In the genomic region with DNA sequence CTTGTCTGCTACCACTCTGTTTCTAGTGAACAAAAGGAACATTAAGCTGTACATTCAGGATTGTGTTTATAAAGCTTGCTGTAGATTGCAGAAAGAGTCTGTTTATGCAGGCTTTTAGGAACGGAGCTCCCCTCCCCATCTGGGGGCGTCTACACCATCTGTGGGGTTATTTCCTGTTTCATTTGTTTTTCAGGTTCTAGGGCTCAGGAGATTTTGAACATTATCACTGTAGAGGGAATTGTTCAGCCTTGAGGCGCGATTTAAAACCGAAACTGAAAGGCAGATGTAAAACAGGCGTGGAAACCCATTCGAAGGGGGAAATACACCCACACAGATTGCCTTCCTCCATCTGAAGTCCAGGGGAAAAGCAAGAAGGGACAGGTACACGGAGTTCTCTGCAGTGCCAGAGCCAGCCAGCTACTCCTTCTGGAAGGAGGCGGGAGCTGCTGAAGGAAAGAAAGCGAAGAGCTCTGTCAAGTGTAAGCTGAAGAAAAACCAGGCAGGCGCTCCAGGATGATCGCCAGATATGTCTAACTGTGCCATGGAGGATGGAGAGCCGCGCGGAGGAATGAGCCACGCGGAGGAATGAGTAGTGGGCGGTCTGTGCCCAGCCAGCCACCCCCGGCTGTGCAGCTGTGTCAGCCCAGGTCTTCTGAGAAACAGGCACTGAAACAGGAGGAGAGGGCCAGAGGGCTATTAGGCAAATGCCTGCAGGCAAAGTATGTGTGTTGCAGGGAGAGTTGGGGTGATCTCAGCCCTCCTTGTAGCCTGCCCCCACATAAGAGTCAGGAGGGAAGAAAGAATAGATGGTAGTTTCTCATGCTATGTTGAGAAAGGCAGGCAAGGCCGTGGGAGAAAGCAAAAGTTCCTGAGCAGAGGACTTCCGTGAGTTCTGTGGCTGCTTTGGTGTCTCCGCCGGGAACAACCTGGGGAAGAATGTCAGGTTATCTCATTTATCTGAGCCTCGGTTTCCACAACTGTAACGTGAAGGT, we compare ENCODE assay signal across 9 mouse cellular contexts. TPM values are rescaled to one million over a fixed set of nuclear protein-coding genes. Genes with fewer than 3 reads are reported as not detected.
DNase-seq lines count a peak whose midpoint lies in the region; ATAC-seq lines count a peak whose summit lies in the region.
"Had no signal": no experiment of that assay in that cellular context is flagged by ENCODE, and none has a peak within 500 bp of the region (broad histone marks: within the 10 kb centered on the region; RNA-seq: fewer than 3 reads in every experiment).

No protein-coding gene starts in this region.

- intact Hi-C loops in left cerebral cortex, postnatal 14 days (cut with DNase I) = loop anchor here (5.0 kb wide), 2 partner anchors 38 to 47 kb away; partner anchors contain the start of gene Herc1

- no peak overlapping the region for H3K27ac ChIP-seq in limb, embryonic 11.5 days (replicated peaks; ENCODE audit: low read depth, low read length)
- H3K27ac ChIP-seq in limb, embryonic 10.5 days = no peak overlapping the region
- no peak overlapping the region for H3K27ac ChIP-seq in intestine, embryonic 16.5 days (ENCODE audit: low read length)
- peak overlapping the region; percentile 14; the same call in 1 of the 2 replicates for H3K27ac ChIP-seq in midbrain, embryonic 14.5 days (replicated peaks; ENCODE audit: low read depth, low read length)
- H3K27ac ChIP-seq in stomach, embryonic 16.5 days (ENCODE audit: low read length) = no peak overlapping the region

- H3K27me3 ChIP-seq in limb, embryonic 11.5 days (ENCODE audit: control insufficient read depth, insufficient read depth, low read length) = no peaks in the 10 kb centered on the region
- no peaks in the 10 kb centered on the region for H3K27me3 ChIP-seq in limb, embryonic 10.5 days (ENCODE audit: low read depth, poor library complexity, severe bottlenecking)
- H3K27me3 ChIP-seq in intestine, embryonic 16.5 days (replicated peaks; ENCODE audit: control insufficient read depth, insufficient read depth, low read length) = no peaks in the 10 kb centered on the region
- H3K27me3 ChIP-seq in midbrain, embryonic 14.5 days (ENCODE audit: control insufficient read depth, insufficient read depth, low read length) = no peaks in the 10 kb centered on the region
- no peaks in the 10 kb centered on the region for H3K27me3 ChIP-seq in stomach, embryonic 16.5 days (ENCODE audit: control insufficient read depth, insufficient read depth, low read length)

- H3K9ac ChIP-seq in limb, embryonic 11.5 days (ENCODE audit: low read length) = no peak overlapping the region
- H3K9ac ChIP-seq in intestine, embryonic 16.5 days (ENCODE audit: low read depth, low read length) = peak overlapping the region; percentile 34
- H3K9ac ChIP-seq in midbrain, embryonic 14.5 days (replicated peaks; ENCODE audit: low read length) = no peak overlapping the region; the same call in 1 of the 2 replicates
- peak overlapping the region; percentile 36 for H3K9ac ChIP-seq in stomach, embryonic 16.5 days (ENCODE audit: low read length)

- no peaks in the 10 kb centered on the region for H3K36me3 ChIP-seq in limb, embryonic 11.5 days (ENCODE audit: control insufficient read depth, insufficient read depth, low read length)
- no peaks in the 10 kb centered on the region for H3K36me3 ChIP-seq in limb, embryonic 10.5 days
- H3K36me3 ChIP-seq in intestine, embryonic 16.5 days (ENCODE audit: control insufficient read depth, insufficient read depth, low read length) = no peaks in the 10 kb centered on the region
- H3K36me3 ChIP-seq in midbrain, embryonic 14.5 days (ENCODE audit: control insufficient read depth, insufficient read depth, low read length) = no peaks in the 10 kb centered on the region
- no peaks in the 10 kb centered on the region for H3K36me3 ChIP-seq in stomach, embryonic 16.5 days (ENCODE audit: control insufficient read depth, insufficient read depth, low read length)

- H3K4me1 ChIP-seq in limb, embryonic 11.5 days (ENCODE audit: control insufficient read depth, insufficient read depth, low read length) = no peaks in the 10 kb centered on the region; the same call in 1 of the 2 replicates
- peaks cover 8% of the 10 kb centered on the region for H3K4me1 ChIP-seq in limb, embryonic 10.5 days
- peaks cover 3% of the 10 kb centered on the region; the same call in 1 of the 2 replicates for H3K4me1 ChIP-seq in intestine, embryonic 16.5 days (ENCODE audit: control insufficient read depth, insufficient read depth, low read length)
- no peaks in the 10 kb centered on the region; the same call in 1 of the 2 replicates for H3K4me1 ChIP-seq in midbrain, embryonic 14.5 days (ENCODE audit: control insufficient read depth, insufficient read depth, low read length)
- H3K4me1 ChIP-seq in stomach, embryonic 16.5 days (ENCODE audit: control insufficient read depth, insufficient read depth, low read length) = 0 out of 2 replicates have a peak, but pooled peaks cover 3% of the 10 kb centered on the region

- no peaks in the 10 kb centered on the region for H3K9me3 ChIP-seq in limb, embryonic 11.5 days (ENCODE audit: control insufficient read depth, low read length)
- H3K9me3 ChIP-seq in limb, embryonic 10.5 days (replicated peaks) = no peaks in the 10 kb centered on the region
- H3K9me3 ChIP-seq in intestine, embryonic 16.5 days (ENCODE audit: control insufficient read depth, low read length) = no peaks in the 10 kb centered on the region
- H3K9me3 ChIP-seq in midbrain, embryonic 14.5 days (ENCODE audit: control insufficient read depth, low read length) = no peaks in the 10 kb centered on the region
- H3K9me3 ChIP-seq in stomach, embryonic 16.5 days (replicated peaks; ENCODE audit: control insufficient read depth, low read length) = no peaks in the 10 kb centered on the region

- WGBS in limb, embryonic 11.5 days = 52% methylated on average over 25 of the region's 25 CpGs
- 68% methylated on average over 25 of the region's 25 CpGs for WGBS in limb, embryonic 10.5 days
- 45% methylated on average over 25 of the region's 25 CpGs for WGBS in intestine, embryonic 16.5 days
- 49% methylated on average over 25 of the region's 25 CpGs for WGBS in midbrain, embryonic 14.5 days
- WGBS in stomach, embryonic 16.5 days = 44% methylated on average over 25 of the region's 25 CpGs

- H3K4me2 ChIP-seq in limb, embryonic 11.5 days (ENCODE audit: low read depth, severe bottlenecking) = no peak overlapping the region; the same call in 1 of the 2 replicates
- H3K4me2 ChIP-seq in intestine, embryonic 16.5 days (ENCODE audit: low read depth, low read length) = peak overlapping the region; percentile 53
- H3K4me2 ChIP-seq in midbrain, embryonic 14.5 days (ENCODE audit: low read length) = peak overlapping the region; percentile 37
- H3K4me2 ChIP-seq in stomach, embryonic 16.5 days (ENCODE audit: low read depth, low read length) = peak overlapping the region; percentile 44

- H3K4me3 ChIP-seq in limb, embryonic 11.5 days (ENCODE audit: low read depth, low read length) = no peak overlapping the region
- H3K4me3 ChIP-seq in limb, embryonic 10.5 days = no peak overlapping the region
- H3K4me3 ChIP-seq in intestine, embryonic 16.5 days (ENCODE audit: low read length) = peak overlapping the region; percentile 38
- no peak overlapping the region for H3K4me3 ChIP-seq in midbrain, embryonic 14.5 days (replicated peaks; ENCODE audit: low read depth, low read length)
- peak overlapping the region; percentile 37 for H3K4me3 ChIP-seq in stomach, embryonic 16.5 days (replicated peaks; ENCODE audit: low read length)

- DNase-seq in limb, embryonic 11.5 days (ENCODE audit: low spot score) = peak; percentile 29
- no peak for DNase-seq in limb, embryonic 10.5 days (ENCODE audit: low spot score)
- peak; percentile 65 to 72 for DNase-seq in cerebellum, postnatal 25 days
- DNase-seq in gastrocnemius, postnatal 10 days = peak; percentile 14
- DNase-seq in left cerebral cortex, postnatal 14 days (ENCODE audit: low spot score in 2 of 2) = peak; percentile 80 to 87
- peak; percentile 60 for DNase-seq in midbrain, embryonic 14.5 days

- ATAC-seq in limb, embryonic 11.5 days (ENCODE audit: insufficient number of reproducible peaks, low FRiP score, low TSS enrichment, low read depth) = no peak
- ATAC-seq in intestine, embryonic 16.5 days = no peak
- ATAC-seq in midbrain, embryonic 14.5 days (ENCODE audit: low FRiP score, low TSS enrichment) = no peak
- 0 out of 2 replicates have a peak, but pooled peaks have one; percentile 29 for ATAC-seq in stomach, embryonic 16.5 days (ENCODE audit: insufficient read depth, low FRiP score)
- ATAC-seq: Patski had no signal

RNA-seq across cellular contexts. Expression of gene Herc1, which starts 44.8 kb away (rescaled TPM):
- 24.9 and 28.2 TPM in 2 replicates for polyA plus RNA-seq in limb, embryonic 11.5 days (2014; fragmentation: Nextera tagmentation; extraction: Ambion mirVana)
- 21.4 and 22.4 TPM in 2 replicates for polyA plus RNA-seq in limb, embryonic 10.5 days (2016; fragmentation: Nextera tagmentation; extraction: Ambion mirVana)
- total RNA-seq in gastrocnemius, postnatal 10 days (2021) = 10 to 100 TPM; 34.9 to 43.1 TPM
- 12.8 and 13.8 TPM in 2 replicates for polyA plus RNA-seq in intestine, embryonic 16.5 days (2015; fragmentation: Nextera tagmentation; extraction: Ambion mirVana)
- total RNA-seq in left cerebral cortex, postnatal 14 days (2021) = 100 to 1,000 TPM; 116 to 127 TPM
- polyA plus RNA-seq in midbrain, embryonic 14.5 days (2014; fragmentation: Nextera tagmentation; extraction: Ambion mirVana) = 48.3 and 64.1 TPM in 2 replicates
- 20.0 and 22.1 TPM in 2 replicates for polyA plus RNA-seq in stomach, embryonic 16.5 days (2015; fragmentation: Nextera tagmentation; extraction: Ambion mirVana)

Comparison
In these comparisons a context has a peak if more than half of its experiments do, and no peak if none do; other contexts are left out.
1. H3K4me3 ChIP-seq: peak in intestine, embryonic 16.5 days (single experiment) and stomach, embryonic 16.5 days (single experiment); none in limb, embryonic 11.5 days (single experiment), limb, embryonic 10.5 days (single experiment) and midbrain, embryonic 14.5 days (single experiment).
2. H3K9ac ChIP-seq: peak in intestine, embryonic 16.5 days (single experiment) and stomach, embryonic 16.5 days (single experiment); none in limb, embryonic 11.5 days (single experiment) and midbrain, embryonic 14.5 days (single experiment).